Mouse (Mus musculus): Measurements from ENCODE around the gene Serf1. TPM values are rescaled to one million over a fixed set of nuclear protein-coding genes. Genes with fewer than 3 reads are reported as not detected.

The Serf1 gene
- polyA plus RNA-seq, 1 experiment from 2014 or later, result 344 TPM

Other genes starting within 250 kb of the Serf1 start
- 27.1 and 32.9 TPM in 2 replicates for gene Cartpt, start 206.9 kb upstream of the Serf1 start, polyA plus RNA-seq (2015; fragmentation: Nextera tagmentation; extraction: Ambion mirVana)
- gene Mccc2, start 92.4 kb upstream of the Serf1 start, polyA plus RNA-seq (2015; fragmentation: Nextera tagmentation; extraction: Ambion mirVana), result 39.2 and 41.8 TPM in 2 replicates
- 19.6 and 24.1 TPM in 2 replicates for gene Bdp1, start 3.9 kb upstream of the Serf1 start, polyA plus RNA-seq (2015; fragmentation: Nextera tagmentation; extraction: Ambion mirVana)
- 35.4 and 43.8 TPM in 2 replicates for gene Smn1, start 16.8 kb downstream of the Serf1 start, polyA plus RNA-seq (2015; fragmentation: Nextera tagmentation; extraction: Ambion mirVana)
- 0.11 and 0.19 TPM in 2 replicates for gene Naip2, start 94.1 kb downstream of the Serf1 start, polyA plus RNA-seq (2015; fragmentation: Nextera tagmentation; extraction: Ambion mirVana)
- 0.09 and 0.21 TPM in 2 replicates for gene Naip5, start 138.3 kb downstream of the Serf1 start, polyA plus RNA-seq (2015; fragmentation: Nextera tagmentation; extraction: Ambion mirVana)
- 0.09 and 0.11 TPM in 2 replicates for gene Naip6, start 209.7 kb downstream of the Serf1 start, polyA plus RNA-seq (2015; fragmentation: Nextera tagmentation; extraction: Ambion mirVana)

All from hindbrain, embryonic 16.5 days (tissue).